Mouse (Mus musculus) retina, adult 2 months (tissue): Measurements from ENCODE around the gene Slain2.

Experiments
- DNase-seq: peaks from one replicate; pipeline ENCODE4 v3.0.0-alpha.2; 2012; ENCODE audit warnings: low read depth, low spot score

The Slain2 gene

GRCm38 (mm10) chr5:72913648-72914557 lies at the start of gene Slain2:
Gene Slain2 (plus strand): TSS chr5:72914304.
- peak; percentile 93 for DNase-seq

DNA sequence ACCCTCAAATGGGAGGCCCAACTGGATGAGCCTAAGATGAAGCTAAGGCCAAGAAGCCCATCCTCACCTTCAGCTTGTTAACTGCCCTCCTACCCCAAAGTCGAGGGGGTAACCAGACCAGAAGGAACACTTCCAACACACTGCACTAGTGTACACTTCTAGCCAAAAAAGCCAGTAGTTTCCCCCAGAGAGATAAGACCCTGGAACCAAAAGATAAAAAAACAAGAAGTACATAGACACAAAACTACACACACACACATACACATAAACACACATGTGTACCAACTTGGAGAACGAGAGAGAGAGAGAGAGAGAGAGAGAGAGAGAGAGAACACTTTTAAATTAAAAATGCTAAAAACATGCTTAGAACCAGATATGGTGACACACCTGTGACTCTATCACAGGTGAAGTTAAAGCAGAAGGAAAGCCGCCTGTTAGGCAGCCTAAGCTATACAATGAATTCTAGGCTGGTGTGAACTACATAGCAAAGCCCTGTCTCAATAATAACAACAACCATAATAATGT lies 49.4 kb upstream of the Slain2 start:
- no peak for DNase-seq

- DNase-seq, result no peak
Measured at GRCm38 (mm10) chr5:72866260-72866905, 47.7 kb upstream of the Slain2 start.

DNA sequence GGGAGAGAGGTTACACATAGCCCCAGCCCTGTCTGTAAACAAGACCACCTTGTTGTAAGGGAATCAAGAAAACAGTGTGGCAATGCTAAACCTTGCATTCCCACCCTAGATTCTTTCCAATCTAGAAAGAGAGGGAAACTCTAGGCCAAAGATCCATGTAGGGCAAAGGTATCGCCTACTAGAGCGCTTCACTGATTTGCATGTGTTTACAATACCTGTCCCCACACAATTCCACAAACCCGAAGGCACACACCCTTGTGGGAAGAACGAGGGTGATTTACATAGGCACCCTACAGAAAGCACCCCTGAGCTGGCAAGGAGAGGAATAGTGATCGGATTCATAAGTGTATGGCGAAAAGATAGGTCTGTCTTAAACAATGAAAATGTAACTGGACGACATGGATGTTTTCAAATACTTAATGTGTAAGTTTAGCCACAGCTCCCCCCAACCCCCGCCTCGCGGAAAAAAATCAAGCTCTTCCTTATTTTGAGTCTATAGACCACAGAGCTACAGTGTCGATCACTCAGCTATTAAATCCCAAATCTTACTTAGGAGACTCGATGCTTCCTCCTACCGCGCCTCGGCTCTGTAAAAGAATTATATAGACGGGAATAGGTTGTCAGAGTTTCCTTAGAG lies 47.0 kb upstream of the Slain2 start:
- DNase-seq, result no peak

- DNase-seq, result peak; percentile 65
Measured at GRCm38 (mm10) chr5:72868091-72868875, 45.8 kb upstream of the Slain2 start, which contains the start of gene Tec. Gene Tec (minus strand): TSS chr5:72868483.

- DNase-seq, result no peak
Measured at GRCm38 (mm10) chr5:72869779-72870608, 44.1 kb upstream of the Slain2 start.

DNA sequence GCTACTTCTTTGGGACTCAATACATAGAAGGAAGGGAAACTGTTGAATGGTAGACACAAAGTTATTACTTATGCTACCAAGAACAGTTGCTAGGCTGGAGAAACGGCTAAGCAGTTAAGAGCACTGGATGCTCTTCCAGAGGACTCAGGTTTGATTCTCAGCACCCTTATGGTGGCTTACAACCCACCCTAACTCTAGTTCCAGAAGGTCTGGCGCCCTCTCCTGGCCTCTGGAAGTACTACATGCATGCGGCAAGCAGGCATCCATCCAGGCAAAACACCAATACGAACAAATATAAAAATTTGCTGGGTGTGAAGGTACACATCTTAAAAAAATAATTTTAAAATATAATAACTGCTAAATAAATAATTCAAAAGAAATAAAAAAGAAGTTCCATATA lies 43.0 kb upstream of the Slain2 start:
- no peak for DNase-seq

DNA sequence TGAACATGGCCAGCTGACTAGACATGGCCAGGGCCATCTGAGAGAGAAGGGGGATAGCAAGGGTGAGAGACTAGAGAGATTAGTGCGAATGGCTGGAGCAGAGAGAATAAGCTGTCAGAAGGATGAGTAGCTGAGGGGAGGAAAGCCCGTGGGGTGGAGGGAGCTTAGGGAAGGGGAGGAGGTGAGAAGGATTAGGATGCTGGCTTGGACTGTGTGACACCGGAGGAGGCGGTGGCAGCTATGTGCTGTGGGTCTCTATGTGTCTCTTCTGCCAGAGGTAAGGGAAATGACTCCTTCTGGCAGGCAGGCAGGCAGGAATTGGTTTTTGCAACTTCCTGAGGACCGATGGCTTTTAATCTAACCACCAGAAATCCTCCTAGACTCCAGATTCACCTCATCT lies 34.4 kb upstream of the Slain2 start:
- DNase-seq, result peak; percentile 64

DNA sequence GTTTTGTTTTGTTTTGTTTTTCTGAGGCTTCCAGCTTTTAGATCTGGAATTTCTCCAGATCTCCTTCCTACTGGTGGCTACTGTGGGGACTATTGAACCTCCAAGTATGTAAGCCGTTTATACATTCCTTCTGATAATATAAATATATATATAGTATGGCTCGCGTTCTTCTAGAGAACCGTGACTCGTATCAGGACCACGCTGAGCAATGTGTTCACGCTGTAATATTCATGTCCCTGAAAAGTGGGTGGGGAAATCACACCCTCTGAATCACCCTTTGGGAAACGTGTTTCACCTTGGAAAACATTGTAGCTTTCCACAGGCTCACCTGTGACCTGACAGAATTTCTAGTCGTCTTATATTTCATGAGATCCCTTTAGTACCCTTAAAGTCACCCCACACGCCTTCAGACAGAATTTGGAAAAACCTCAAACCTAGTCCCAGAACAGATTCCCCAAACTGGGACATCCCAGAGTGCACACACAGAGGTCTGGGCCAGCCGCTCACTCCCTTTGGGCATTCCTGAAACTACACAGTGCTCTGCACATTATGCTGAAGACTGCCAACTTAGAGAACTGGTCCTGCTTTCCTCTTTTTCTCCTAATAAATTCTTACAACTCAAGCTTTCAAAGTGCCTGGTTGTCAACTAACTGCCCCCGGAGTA lies 32.2 kb upstream of the Slain2 start:
- no peak for DNase-seq

- DNase-seq, result no peak
Measured at GRCm38 (mm10) chr5:72882412-72882765, 31.7 kb upstream of the Slain2 start.

DNA sequence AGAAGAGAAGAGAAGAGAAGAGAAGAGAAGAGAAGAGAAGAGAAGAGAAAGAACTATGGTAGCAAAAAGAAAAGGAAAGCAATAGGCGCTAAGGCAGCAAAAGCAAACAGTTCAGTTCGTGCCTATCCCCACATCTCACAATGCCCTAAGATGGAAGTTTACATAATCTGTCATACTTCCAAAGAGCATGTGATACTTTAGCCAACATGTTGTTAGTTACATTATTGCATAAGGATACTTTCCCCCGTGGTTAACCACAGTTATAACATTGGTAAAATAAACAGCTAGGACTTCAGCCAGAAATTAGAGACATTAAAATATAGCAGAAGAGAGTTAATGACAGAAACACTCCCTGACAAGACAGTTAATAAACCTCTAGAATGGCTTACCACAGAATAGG lies 30.4 kb upstream of the Slain2 start:
- DNase-seq, result no peak

DNA sequence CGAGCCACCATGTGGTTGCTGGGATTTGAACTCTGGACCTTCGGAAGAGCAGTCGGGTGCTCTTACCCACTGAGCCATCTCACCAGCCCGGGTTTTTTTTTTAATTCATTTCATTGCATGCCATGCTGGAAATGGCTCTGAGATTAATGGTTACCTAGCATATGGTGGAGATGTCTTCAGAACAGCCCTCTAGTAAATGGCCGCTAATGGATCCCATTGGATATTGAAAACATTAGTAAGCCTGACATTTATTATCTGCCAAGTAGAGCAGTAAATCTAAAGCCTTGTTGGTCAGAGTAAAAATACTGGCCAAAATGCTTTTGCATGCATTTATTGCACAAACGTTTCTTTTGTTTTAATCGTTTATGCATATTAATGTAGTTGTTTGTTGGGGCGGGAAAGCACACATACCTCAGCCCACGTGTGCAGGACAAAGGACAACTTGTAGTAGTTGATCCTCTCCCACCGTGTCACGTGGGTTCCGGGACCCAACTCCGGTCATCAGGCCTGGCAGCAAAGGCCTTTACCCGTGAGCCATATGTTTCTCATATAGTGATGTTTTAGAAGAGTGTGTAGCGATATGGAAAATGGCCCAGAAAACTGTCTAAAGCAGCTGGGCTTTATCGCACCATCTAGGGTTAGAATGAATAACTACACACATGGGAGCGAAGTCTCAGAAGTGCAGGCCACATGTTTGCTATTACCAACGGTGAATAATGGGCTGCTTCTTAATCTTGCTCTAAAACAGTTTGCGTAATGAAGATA lies 27.5 kb upstream of the Slain2 start:
- no peak for DNase-seq

- DNase-seq, result no peak
Measured at GRCm38 (mm10) chr5:72888260-72888659, 25.8 kb upstream of the Slain2 start.

- no peak for DNase-seq
Measured at GRCm38 (mm10) chr5:72891534-72891933, 22.6 kb upstream of the Slain2 start.

DNA sequence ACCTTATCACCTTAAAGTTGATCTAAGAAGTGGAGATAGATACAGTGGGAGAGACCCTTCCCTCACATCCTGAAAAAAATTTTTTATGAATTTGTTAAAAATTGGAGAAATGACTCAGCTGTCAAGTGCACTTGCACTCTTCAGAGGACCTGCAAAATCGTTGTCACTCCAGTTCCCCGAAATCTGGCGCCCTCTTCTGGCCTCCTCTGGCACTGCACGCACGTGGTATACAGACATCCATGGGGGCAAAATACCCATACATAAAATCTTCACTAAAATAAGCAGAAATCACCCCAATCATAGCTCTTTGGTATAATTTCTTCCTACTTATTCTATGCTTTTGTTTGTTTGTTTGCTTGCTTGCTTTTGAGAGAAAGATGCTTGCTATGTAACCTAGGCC lies 20.1 kb upstream of the Slain2 start:
- no peak for DNase-seq

GRCm38 (mm10) chr5:72895261-72895660 lies 18.8 kb upstream of the Slain2 start:
- no peak for DNase-seq

GRCm38 (mm10) chr5:72896478-72897279 lies 17.4 kb upstream of the Slain2 start:
- no peak for DNase-seq

DNA sequence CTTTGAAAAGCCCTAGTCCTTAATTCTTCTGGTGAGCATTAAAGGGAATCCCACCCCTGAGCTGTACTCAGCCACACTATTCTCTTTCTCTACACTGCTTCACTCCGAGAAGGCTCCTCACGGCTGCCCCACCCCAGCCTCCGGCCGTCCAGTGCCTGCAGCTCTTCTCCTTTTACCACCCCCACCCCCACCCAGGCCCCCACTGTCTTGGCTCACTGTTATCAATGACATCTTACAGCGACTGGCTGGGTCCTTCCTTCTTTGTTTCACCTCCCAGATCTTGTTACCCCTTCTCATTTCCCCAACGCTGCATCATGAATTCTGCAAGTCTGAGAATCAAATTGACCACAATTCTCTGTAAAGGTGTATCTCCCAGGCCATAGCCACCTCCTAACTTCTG lies 16.1 kb upstream of the Slain2 start:
- no peak for DNase-seq
